Mouse (Mus musculus): ENCODE measurements around the gene Bach2. TPM values are rescaled to one million over a fixed set of nuclear protein-coding genes. Genes with fewer than 3 reads are reported as not detected.

Gene Bach2
- total RNA-seq, 2 experiments from 2014 or later: 13.7 to 14.0 TPM

GRCm38 (mm10) chr4:32434612-32435011 lies 196.0 kb downstream of the Bach2 start:
- DNase-seq: no peak

GRCm38 (mm10) chr4:32439974-32440739 lies 201.6 kb downstream of the Bach2 start:
- DNase-seq: no peak

GRCm38 (mm10) chr4:32440740-32441072 lies 202.1 kb downstream of the Bach2 start:
- DNase-seq: no peak

- no peak for DNase-seq
Measured at GRCm38 (mm10) chr4:32444671-32445196, 206.1 kb downstream of the Bach2 start.

GRCm38 (mm10) chr4:32447850-32448249 lies 209.2 kb downstream of the Bach2 start:
- DNase-seq: no peak

- peak in 1 of 2 experiments; percentile 43 for DNase-seq
Measured at GRCm38 (mm10) chr4:32461986-32462385, 223.4 kb downstream of the Bach2 start.

GRCm38 (mm10) chr4:32463065-32463464 lies 224.5 kb downstream of the Bach2 start:
- DNase-seq: no peak

- DNase-seq: no peak
Measured at GRCm38 (mm10) chr4:32464540-32464939, 225.9 kb downstream of the Bach2 start.

- no peak for DNase-seq
Measured at GRCm38 (mm10) chr4:32466031-32466430, 227.4 kb downstream of the Bach2 start.

GRCm38 (mm10) chr4:32477977-32478660 lies 239.5 kb downstream of the Bach2 start:
- no peak for DNase-seq

- no peak for DNase-seq
Measured at GRCm38 (mm10) chr4:32479231-32479630, 240.6 kb downstream of the Bach2 start.

GRCm38 (mm10) chr4:32479801-32480700 lies 241.4 kb downstream of the Bach2 start:
- no peak for DNase-seq

GRCm38 (mm10) chr4:32481366-32482055 lies 242.9 kb downstream of the Bach2 start:
- no peak for DNase-seq

GRCm38 (mm10) chr4:32482138-32482537 lies 243.5 kb downstream of the Bach2 start:
- no peak for DNase-seq

GRCm38 (mm10) chr4:32482936-32483335 lies 244.3 kb downstream of the Bach2 start:
- no peak for DNase-seq

GRCm38 (mm10) chr4:32485848-32486247 lies 247.2 kb downstream of the Bach2 start:
- no peak for DNase-seq

- no peak for DNase-seq
Measured at GRCm38 (mm10) chr4:32486654-32487398, 248.2 kb downstream of the Bach2 start.

GRCm38 (mm10) chr4:32489186-32489585 lies 250.6 kb downstream of the Bach2 start:
- DNase-seq: no peak

- DNase-seq: no peak
Measured at GRCm38 (mm10) chr4:32491176-32491575, 252.6 kb downstream of the Bach2 start.

- no peak for DNase-seq
Measured at GRCm38 (mm10) chr4:32492834-32493233, 254.2 kb downstream of the Bach2 start.

GRCm38 (mm10) chr4:32501780-32502179 lies 263.2 kb downstream of the Bach2 start:
- DNase-seq: no peak
